Mouse (Mus musculus) heart, adult 9 months (tissue): ENCODE data around the gene Ccdc85b.

Experiments
- DNase-seq, 2 experiments: peaks; one replicate each; pipeline ENCODE4 v3.0.0; 2022; ENCODE audit warnings: low spot score in 2 of 2

Ccdc85b gene

GRCm38 (mm10) chr19:5456241-5456921, 1.3 kb downstream of the Ccdc85b start:
- DNase-seq = peak; percentile 62 to 80

DNA sequence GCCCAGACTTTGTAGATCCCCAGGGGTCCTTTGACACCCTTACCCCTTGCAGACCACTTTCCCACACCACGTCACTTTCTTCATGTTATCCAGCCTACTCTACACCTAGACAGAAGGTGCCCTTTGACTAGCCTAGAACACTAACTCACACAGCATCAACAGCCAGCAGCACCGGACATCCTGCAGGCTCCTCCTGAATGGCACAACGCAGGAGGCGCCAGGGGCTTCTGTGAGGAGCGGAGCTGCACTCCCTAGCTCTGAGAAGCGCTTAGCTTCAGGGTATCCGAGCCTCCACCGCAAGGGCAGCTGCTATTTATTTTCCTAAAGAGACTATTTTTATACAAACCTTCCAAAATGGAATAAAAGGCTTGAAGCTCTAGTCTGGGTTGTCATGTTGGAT, 2.1 kb downstream of the Ccdc85b start:
- DNase-seq = no peak

DNA sequence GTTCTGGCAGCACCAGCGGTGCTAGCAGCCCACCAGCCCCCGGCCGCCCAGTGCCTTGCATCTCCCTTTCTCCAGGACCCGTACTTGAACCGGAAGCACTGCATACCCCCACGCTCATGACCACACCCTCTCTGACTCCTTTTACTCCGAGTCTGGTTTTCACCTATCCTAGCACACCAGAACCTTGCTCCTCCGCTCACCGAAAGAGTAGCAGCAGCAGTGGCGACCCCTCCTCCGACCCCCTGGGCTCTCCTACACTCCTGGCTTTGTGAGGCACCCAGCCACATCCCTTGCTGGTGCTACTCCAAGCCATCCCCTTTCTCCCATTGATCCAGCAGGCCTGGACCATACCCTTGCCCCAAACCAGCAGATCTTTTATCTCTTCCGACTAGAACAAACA, 2.7 kb downstream of the Ccdc85b start:
- DNase-seq = no peak

DNA sequence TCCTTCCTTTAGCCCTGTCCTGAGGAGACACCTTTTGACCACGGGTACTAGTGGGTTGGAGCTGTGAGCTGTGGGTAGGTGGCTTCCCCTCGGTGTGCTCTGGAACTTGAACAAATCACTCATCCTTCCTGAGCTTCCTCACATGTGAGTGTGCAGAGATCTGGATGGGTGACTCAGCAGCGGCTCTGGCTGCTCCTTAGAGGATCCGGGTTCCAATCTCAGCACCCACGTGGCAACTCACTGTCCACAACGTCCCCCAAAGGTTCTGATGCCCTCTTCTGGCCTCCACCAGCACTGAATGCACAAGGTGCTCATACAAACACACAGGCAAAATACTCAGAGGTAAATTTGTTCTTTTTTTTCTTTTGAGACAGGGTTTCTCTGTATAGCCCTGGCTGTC, 5.9 kb downstream of the Ccdc85b start:
- no peak for DNase-seq

DNA sequence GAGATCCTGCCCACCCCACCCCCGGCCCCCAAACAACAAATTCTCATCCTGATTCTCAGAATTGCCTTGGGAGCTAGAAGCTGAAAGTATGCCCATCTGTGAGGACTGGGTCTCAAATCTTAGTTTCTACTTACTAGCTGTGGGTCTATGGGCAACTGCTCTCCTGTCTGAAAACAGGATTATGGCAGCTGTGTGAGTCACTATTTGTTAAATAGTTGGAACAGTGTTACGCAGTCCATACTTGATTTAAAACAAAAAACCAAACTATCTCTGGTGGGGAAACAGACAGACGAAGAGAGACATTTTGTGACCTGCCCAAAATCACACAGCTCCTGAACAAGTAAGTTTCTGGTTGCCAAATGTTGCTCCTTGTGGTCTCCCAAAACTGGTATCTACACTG, 8.0 kb downstream of the Ccdc85b start:
- DNase-seq = no peak

- no peak for DNase-seq
Measured at GRCm38 (mm10) chr19:5448354-5449150, 9.1 kb downstream of the Ccdc85b start.

GRCm38 (mm10) chr19:5447515-5448353, 10.0 kb downstream of the Ccdc85b start, which contains the start of gene Fosl1:
TSS of gene Fosl1 (plus strand) at chr19:5447547.
- DNase-seq = peak; percentile 59 to 63

- DNase-seq = no peak
Measured at GRCm38 (mm10) chr19:5445747-5446146, 11.9 kb downstream of the Ccdc85b start.

GRCm38 (mm10) chr19:5444954-5445353, 12.7 kb downstream of the Ccdc85b start:
- DNase-seq = no peak

GRCm38 (mm10) chr19:5444371-5444908, 13.3 kb downstream of the Ccdc85b start:
- DNase-seq = no peak

DNA sequence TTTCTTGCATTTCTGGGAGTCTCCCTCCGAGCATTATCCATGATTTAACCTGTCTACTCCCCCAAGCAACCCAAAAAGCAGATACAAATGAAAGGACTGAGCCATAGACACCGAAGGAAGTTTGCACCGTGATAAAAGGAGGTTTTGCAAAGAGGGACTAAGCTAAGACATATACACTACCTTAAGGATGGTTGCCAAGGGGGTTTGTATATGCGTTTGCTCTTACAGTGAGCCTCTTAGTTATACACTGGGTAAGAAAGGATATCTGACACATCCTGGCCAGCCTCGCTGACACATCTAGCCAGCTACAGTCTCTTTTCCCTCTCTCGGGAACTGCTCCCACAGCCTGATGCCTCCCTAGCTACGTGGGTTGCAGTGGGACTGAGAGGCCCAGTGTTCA, 23.7 kb downstream of the Ccdc85b start:
- no peak for DNase-seq

DNA sequence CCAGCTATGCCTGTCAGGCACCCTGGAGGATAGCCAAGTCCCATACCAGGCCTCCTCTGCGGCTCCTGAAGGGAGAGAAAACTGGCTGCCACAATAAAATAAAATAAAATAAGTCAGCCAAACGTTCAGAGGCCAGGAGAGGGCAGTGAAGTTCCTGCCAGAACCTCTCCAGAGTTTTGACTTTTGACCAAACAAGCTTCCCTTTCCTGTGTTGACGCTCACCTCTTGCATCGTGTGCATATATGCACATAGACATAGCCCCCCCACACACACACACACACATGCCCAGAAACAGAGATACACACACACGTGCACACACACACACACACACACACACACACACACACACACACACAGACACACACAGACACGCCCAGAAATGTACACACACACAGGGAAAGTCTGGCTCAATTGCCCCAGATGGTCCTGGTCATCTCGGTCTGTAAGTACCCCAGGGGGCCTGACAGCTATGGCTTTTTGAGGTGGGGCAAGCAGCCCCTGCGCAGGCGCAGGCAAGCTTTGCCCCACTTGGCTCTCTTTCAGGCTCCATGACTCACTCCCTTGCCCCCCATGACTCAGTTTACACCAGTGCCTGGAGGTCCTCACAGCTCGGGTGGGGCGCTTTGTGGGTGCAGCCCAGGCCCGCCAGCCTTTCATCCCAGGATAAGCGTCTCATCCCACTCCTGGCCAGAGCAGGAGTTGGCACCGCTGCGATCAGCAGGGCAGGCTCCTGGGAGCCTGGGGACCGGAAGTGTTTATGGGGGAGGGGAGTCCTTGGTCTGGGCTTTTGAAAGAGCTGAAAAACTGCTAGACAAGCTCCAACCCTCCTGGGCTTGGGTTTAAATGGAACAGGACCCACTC, 24.5 kb downstream of the Ccdc85b start:
- DNase-seq = peak; percentile 36 to 63

DNA sequence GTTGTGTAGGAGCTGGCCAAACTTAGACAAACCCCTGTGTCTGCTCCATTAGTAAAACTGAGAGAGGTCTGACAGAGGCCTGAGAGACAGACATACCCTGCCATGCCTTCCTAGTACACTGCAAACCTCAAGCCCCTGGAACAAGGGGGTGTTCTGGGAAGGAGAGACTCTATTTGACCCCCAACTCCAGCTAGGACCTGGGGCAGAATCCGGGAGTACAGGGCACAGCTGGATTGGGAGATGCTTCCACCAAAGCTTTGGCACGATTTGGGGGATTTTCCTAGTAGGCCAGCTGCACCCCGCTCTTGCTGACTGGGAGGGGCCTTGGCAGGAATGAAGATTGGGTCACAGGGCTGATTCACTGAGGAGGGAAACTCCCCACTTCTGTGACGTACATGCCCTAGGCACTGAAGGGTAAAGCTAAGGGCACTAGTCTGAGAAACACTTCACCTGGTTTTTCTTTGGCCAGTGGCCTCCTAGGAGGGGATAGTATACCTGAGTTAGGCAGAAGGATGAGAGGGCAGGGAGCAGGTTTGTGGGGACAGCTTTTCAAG, 25.7 kb downstream of the Ccdc85b start:
- peak in 1 of 2 experiments; percentile 53 for DNase-seq

- DNase-seq = no peak
Measured at GRCm38 (mm10) chr19:5430408-5430807, 27.3 kb downstream of the Ccdc85b start.

DNA sequence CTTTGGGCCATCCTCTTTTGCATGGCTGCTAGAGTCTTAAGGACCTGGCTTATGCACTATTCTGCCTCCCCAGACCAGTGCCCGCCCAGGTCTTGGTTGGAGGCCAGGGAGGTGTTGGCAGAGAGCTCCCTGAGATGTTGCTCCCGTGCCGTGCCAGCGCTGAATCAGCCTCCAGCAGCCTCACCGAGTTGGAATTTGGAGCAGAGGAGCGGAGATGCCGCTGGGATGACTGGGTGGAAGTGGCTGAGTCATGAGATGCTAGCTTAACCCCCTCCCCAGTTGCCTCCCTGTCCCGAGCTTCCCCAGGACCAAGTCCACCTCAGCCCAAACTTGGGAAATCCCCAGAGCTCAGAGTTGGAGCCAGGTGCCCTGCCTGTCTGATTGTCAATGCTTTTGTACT, 27.9 kb downstream of the Ccdc85b start:
- peak in 1 of 2 experiments; percentile 39 for DNase-seq

DNA sequence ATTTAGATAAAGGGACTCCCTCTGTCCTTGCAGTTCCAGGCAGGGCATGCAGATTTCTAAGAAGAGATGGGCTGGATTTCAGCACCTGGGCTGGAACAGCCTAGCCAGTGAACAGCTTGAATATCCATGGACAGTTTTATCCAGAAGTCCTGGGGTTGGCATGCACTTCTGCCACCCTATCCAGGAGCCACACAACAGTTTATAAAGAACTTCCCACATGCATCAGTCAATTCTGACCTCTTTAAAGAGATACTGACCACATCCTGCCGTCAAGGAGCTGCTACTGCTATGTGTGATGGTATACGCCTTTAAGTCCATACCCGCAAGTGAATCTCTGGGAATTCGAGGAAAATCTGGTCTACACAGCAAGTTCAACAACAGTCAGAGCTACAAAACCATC, 28.5 kb downstream of the Ccdc85b start:
- no peak for DNase-seq

- DNase-seq = no peak
Measured at GRCm38 (mm10) chr19:5428083-5428482, 29.6 kb downstream of the Ccdc85b start.

DNA sequence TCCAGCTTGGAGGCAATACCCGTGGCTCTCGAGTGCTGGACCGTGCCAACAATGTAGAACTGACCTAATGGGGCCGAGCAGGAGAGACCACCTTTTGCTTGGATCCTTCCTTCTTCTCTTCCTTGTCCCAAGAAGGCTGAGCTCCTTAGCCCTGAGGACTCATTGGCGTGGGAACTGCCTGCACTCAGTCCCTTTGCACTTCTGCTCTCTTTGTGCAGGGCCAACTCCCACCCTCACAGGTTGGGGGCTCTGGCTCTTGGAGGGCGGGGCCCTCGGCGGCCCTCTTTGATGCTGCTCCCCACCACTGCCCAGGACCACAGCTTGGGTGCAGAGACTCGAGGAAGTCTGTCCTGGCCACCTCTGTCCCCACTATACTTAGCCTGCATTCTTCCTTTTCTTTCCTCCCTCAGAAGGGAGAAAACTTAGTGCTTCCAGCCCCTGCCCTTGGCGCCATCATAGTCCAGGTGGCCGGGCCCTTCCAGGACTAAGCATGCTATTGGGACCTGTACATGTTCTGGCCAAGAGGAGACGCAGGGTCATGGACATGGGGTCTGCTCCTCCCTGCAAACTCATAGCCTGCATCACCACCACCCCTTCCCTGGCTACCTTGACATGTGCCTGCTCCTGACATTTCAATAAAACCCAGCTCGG, 30.9 kb downstream of the Ccdc85b start:
- no peak for DNase-seq

- no peak for DNase-seq
Measured at GRCm38 (mm10) chr19:5425906-5426565, 31.7 kb downstream of the Ccdc85b start.
